Mouse (Mus musculus) liver, postnatal 0 days (tissue): ENCODE measurements around the gene Lcn11. TPM values are rescaled to one million over a fixed set of nuclear protein-coding genes. Genes with fewer than 3 reads are reported as not detected.

Source experiments
- ATAC-seq: fragments of 200-750 bp; cut with Nextera tagmentation; 2 replicates; pipeline ENCODE4 v1.8.0; 2017; ENCODE audit warnings: mild to moderate bottlenecking, moderate library complexity
- DNase-seq: peaks from one replicate; pipeline ENCODE4 v3.0.0-alpha.2; 2016
- H3K27ac ChIP-seq: fragments of 300-500 bp; sonication (generic); 2 replicates; pipeline ENCODE4 v1.5.1; 2014; ENCODE audit warnings: antibody characterized with exemption, moderate library complexity, mild to moderate bottlenecking, low read depth
- H3K27me3 ChIP-seq: fragments of 300-500 bp; sonication (generic); 2 replicates; pipeline ENCODE4 v1.6.1; 2014; ENCODE audit warnings: low read length, control low read depth, mixed read lengths; ENCODE audit not compliant: insufficient read depth
- H3K36me3 ChIP-seq: fragments of 300-500 bp; sonication (generic); replicated peaks from 2 replicates; pipeline ENCODE4 v1.6.1; 2014; ENCODE audit warnings: mild to moderate bottlenecking, control low read depth, low read length, moderate library complexity, mixed read lengths; ENCODE audit not compliant: insufficient read depth
- H3K4me1 ChIP-seq: fragments of 300-500 bp; sonication (generic); 2 replicates; pipeline ENCODE4 v1.6.1; 2014; ENCODE audit warnings: antibody characterized with exemption, mild to moderate bottlenecking, control low read depth; ENCODE audit not compliant: insufficient read depth
- H3K4me2 ChIP-seq: fragments of 300-500 bp; sonication (generic); 2 replicates; pipeline ENCODE4 v1.6.1; 2014; ENCODE audit warnings: low read depth, mild to moderate bottlenecking, low read length, moderate library complexity, mixed read lengths
- H3K4me3 ChIP-seq: fragments of 300-500 bp; sonication (generic); 2 replicates; pipeline ENCODE4 v1.5.1; 2014; ENCODE audit warnings: low read depth, low read length
- H3K9ac ChIP-seq: fragments of 300-500 bp; sonication (generic); replicated peaks from 2 replicates; pipeline ENCODE4 v1.6.1; 2014; ENCODE audit warnings: mild to moderate bottlenecking, moderate library complexity
- H3K9me3 ChIP-seq: fragments of 300-500 bp; sonication (generic); 2 replicates; pipeline ENCODE4 v1.6.1; 2016; ENCODE audit warnings: mild to moderate bottlenecking, control low read depth, low read length, mixed read lengths
- CTCF ChIP-seq: sonication (generic); IDR thresholded peaks from 2 replicates; pipeline ENCODE4 v1.5.1; 2016; ENCODE audit warnings: antibody characterized with exemption, low read depth
- EP300 ChIP-seq: IDR thresholded peaks from 2 replicates; pipeline ENCODE4 v1.6.1; 2016; ENCODE audit warnings: antibody characterized with exemption, low read depth, mild to moderate bottlenecking
- WGBS: fragments of 180-500 bp; shearing (Covaris S2); extraction: QIAGEN DNeasy Blood & Tissue Kit; methylation state at CpG from one replicate; pipeline ENCODE4 v1.1.7; 2014; ENCODE audit not compliant: insufficient replicate concordance; 5-methylcytosine and 5-hydroxymethylcytosine counted together
- polyA plus RNA-seq: library from polyadenylated mRNA; unstranded; fragments of >200 nt; fragmentation: Nextera tagmentation; extraction: Ambion mirVana; gene quantifications from 2 replicates; pipeline ENCODE4 v1.2.1, GENCODE M21; 2015

Lcn11 gene
- polyA plus RNA-seq, 1 experiment from 2014 or later: not detected

GRCm38 (mm10) chr2:25765269-25765668, 11.5 kb upstream of the Lcn11 start, which contains the start of gene Lcn3:
Lcn3 (plus strand) TSS chr2:25765569.
- Histone ChIP-seq H3K4me2 (no peak within 1 kb of the TSS), H3K9ac (no peak within 1 kb of the TSS), H3K4me3 (no peak within 1 kb of the TSS), H3K27ac (no peak within 1 kb of the TSS), H3K36me3 (no peaks in the 10 kb centered on the region), H3K27me3 (no peaks in the 10 kb centered on the region), H3K4me1 (no peaks in the 10 kb centered on the region), H3K9me3 (no peaks in the 10 kb centered on the region)
- WGBS: 47% methylated on average over 2 of the region's 2 CpGs
- no peak for ATAC-seq
- DNase-seq: no peak
- TF ChIP-seq CTCF (no peak), EP300 (no peak)

GRCm38 (mm10) chr2:25767764-25768163, 9.1 kb upstream of the Lcn11 start:
- Histone ChIP-seq H3K9me3 (no peaks in the 10 kb centered on the region), H3K36me3 (no peaks in the 10 kb centered on the region), H3K4me2 (no peak overlapping the region), H3K9ac (no peak overlapping the region), H3K27me3 (no peaks in the 10 kb centered on the region), H3K4me3 (no peak overlapping the region), H3K4me1 (no peaks in the 10 kb centered on the region), H3K27ac (no peak overlapping the region)
- TF ChIP-seq CTCF (no peak), EP300 (no peak)
- no peak for ATAC-seq
- no peak for DNase-seq
- WGBS: 71% methylated on average over 4 of the region's 4 CpGs

DNA sequence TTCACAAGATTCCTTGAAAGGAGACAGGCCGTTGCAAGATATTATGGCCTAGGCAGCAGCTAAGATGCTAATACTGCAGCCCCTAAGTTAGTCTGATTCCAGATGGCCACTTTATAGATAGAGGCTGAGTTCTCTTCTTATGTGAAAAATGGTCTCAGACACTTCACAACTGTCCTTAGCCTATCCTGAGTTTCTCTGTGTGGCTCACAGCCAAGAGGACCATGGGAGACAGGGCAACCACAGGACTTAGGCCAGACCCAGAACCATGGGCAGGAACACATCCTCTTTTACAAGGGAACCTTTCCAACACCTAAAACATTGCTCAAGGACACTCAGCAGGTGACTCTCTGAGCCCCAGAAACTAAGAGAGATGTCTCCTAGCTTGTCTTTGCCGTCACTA, 3.3 kb upstream of the Lcn11 start:
- 87% methylated on average over 2 of the region's 2 CpGs for WGBS
- H3K9ac ChIP-seq: no peak overlapping the region
- TF ChIP-seq EP300: no peak
- no peak for TF ChIP-seq CTCF
- H3K4me2 ChIP-seq: no peak overlapping the region
- H3K4me3 ChIP-seq: no peak overlapping the region
- no peaks in the 10 kb centered on the region for H3K27me3 ChIP-seq
- no peak for ATAC-seq
- no peaks in the 10 kb centered on the region for H3K4me1 ChIP-seq
- no peak overlapping the region for H3K27ac ChIP-seq
- no peaks in the 10 kb centered on the region for H3K9me3 ChIP-seq
- no peak for DNase-seq
- H3K36me3 ChIP-seq: no peaks in the 10 kb centered on the region

DNA sequence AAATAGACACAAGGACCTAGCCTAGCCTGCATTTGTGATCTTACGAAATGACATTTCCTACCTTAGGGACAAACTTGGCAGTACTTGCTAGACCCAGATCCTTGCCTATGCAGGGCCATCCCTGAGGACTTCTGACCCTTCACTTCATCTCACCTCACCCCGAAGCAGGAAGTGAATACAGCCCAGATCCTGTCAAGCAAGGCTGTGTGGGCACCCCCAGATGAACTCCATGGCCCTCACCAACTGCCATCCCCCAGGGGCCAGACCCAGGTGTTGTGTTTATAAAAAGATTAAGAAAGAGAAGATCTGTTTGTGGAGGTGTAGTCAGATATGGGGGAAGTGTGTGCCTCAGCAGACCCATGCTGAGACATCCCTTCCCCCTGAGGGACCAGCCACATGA, 2.2 kb upstream of the Lcn11 start:
- H3K36me3 ChIP-seq: no peaks in the 10 kb centered on the region
- no peak for TF ChIP-seq CTCF
- no peak for TF ChIP-seq EP300
- H3K27ac ChIP-seq: no peak overlapping the region
- H3K4me3 ChIP-seq: no peak overlapping the region
- H3K9ac ChIP-seq: no peak overlapping the region
- no peak for ATAC-seq
- H3K9me3 ChIP-seq: no peaks in the 10 kb centered on the region
- H3K4me2 ChIP-seq: no peak overlapping the region
- no peaks in the 10 kb centered on the region for H3K4me1 ChIP-seq
- H3K27me3 ChIP-seq: no peaks in the 10 kb centered on the region
- WGBS: 60% methylated on average over 2 of the region's 2 CpGs
- no peak for DNase-seq

GRCm38 (mm10) chr2:25775991-25776390, 826 bp upstream of the Lcn11 start:
- Histone ChIP-seq H3K4me1 (no peaks in the 10 kb centered on the region), H3K4me3 (no peak overlapping the region), H3K9me3 (no peaks in the 10 kb centered on the region), H3K27me3 (no peaks in the 10 kb centered on the region), H3K36me3 (no peaks in the 10 kb centered on the region), H3K27ac (no peak overlapping the region), H3K4me2 (no peak overlapping the region), H3K9ac (no peak overlapping the region)
- ATAC-seq: no peak
- no peak for DNase-seq
- TF ChIP-seq CTCF: no peak
- no peak for TF ChIP-seq EP300
- WGBS: 73% methylated on average over 3 of the region's 3 CpGs

GRCm38 (mm10) chr2:25779076-25779475, 2.3 kb downstream of the Lcn11 start:
- Histone ChIP-seq H3K27me3 (0 out of 2 replicates have a peak, but pooled peaks cover 1% of the 10 kb centered on the region), H3K4me1 (no peaks in the 10 kb centered on the region), H3K9me3 (no peaks in the 10 kb centered on the region), H3K36me3 (no peaks in the 10 kb centered on the region), H3K9ac (no peak overlapping the region), H3K27ac (no peak overlapping the region), H3K4me3 (no peak overlapping the region), H3K4me2 (no peak overlapping the region)
- TF ChIP-seq EP300: no peak
- TF ChIP-seq CTCF: no peak
- 72% methylated on average over 9 of the region's 9 CpGs for WGBS
- no peak for DNase-seq
- no peak for ATAC-seq

- Histone ChIP-seq H3K4me3 (no peak overlapping the region), H3K9me3 (no peaks in the 10 kb centered on the region), H3K4me1 (no peaks in the 10 kb centered on the region), H3K36me3 (no peaks in the 10 kb centered on the region), H3K27me3 (0 out of 2 replicates have a peak, but pooled peaks cover 2% of the 10 kb centered on the region), H3K4me2 (no peak overlapping the region), H3K27ac (no peak overlapping the region), H3K9ac (no peak overlapping the region)
- DNase-seq (no peak), ATAC-seq (no peak)
- TF ChIP-seq EP300: no peak
- TF ChIP-seq CTCF: no peak
- 33% methylated on average over 4 of the region's 4 CpGs for WGBS
Observed at GRCm38 (mm10) chr2:25780921-25781320, 4.1 kb downstream of the Lcn11 start.
